Mouse (Mus musculus) lung, postnatal 0 days (tissue): Measurements from ENCODE around the gene Gp9. TPM values are rescaled to one million over a fixed set of nuclear protein-coding genes. Genes with fewer than 3 reads are reported as not detected.
A peak's percentile ranks its signal among the peaks of the same experiment; 100 is the strongest.

Experiments
- ATAC-seq: fragments of 200-750 bp; cut with Nextera tagmentation; 2 replicates; pipeline ENCODE4 v1.8.0; 2017; ENCODE audit warnings: moderate library complexity
- DNase-seq: peaks from one replicate; pipeline ENCODE4 v3.0.0-alpha.2; 2016; ENCODE audit warnings: low spot score
- H3K27ac ChIP-seq: fragments of 300-500 bp; sonication (generic); 2 replicates; pipeline ENCODE4 v1.5.1; 2014; ENCODE audit warnings: antibody characterized with exemption, mild to moderate bottlenecking, low read length, mixed read lengths
- H3K27me3 ChIP-seq: fragments of 300-500 bp; sonication (generic); replicated peaks from 2 replicates; pipeline ENCODE4 v1.6.1; 2014; ENCODE audit warnings: low read length, mixed read lengths; ENCODE audit not compliant: insufficient read depth
- H3K36me3 ChIP-seq: fragments of 300-500 bp; sonication (generic); 2 replicates; pipeline ENCODE4 v1.6.1; 2014; ENCODE audit warnings: low read length, mixed read lengths; ENCODE audit not compliant: insufficient read depth
- H3K4me1 ChIP-seq: fragments of 300-500 bp; sonication (generic); 2 replicates; pipeline ENCODE4 v1.6.1; 2014; ENCODE audit warnings: antibody characterized with exemption, low read depth, low read length, mixed read lengths; ENCODE audit not compliant: insufficient read depth
- H3K4me2 ChIP-seq: fragments of 300-500 bp; sonication (generic); replicated peaks from 2 replicates; pipeline ENCODE4 v1.6.1; 2014; ENCODE audit warnings: low read depth, mild to moderate bottlenecking, low read length, moderate library complexity, mixed read lengths
- H3K4me3 ChIP-seq: fragments of 300-500 bp; sonication (generic); 2 replicates; pipeline ENCODE4 v1.5.1; 2014; ENCODE audit warnings: low read depth, low read length
- H3K9ac ChIP-seq: fragments of 300-500 bp; sonication (generic); replicated peaks from 2 replicates; pipeline ENCODE4 v1.6.1; 2014; ENCODE audit warnings: low read depth, mild to moderate bottlenecking
- H3K9me3 ChIP-seq: fragments of 300-500 bp; sonication (generic); 2 replicates; pipeline ENCODE4 v1.6.1; 2016; ENCODE audit warnings: low read length, mixed read lengths
- CTCF ChIP-seq: IDR thresholded peaks from 2 replicates; pipeline ENCODE4 v1.5.1; 2016; ENCODE audit warnings: antibody characterized with exemption, mild to moderate bottlenecking
- EP300 ChIP-seq: IDR thresholded peaks from 2 replicates; pipeline ENCODE4 v1.6.1; 2016; ENCODE audit warnings: antibody characterized with exemption, mild to moderate bottlenecking, control low read depth
- WGBS: fragments of 180-500 bp; shearing (Covaris S2); extraction: QIAGEN DNeasy Blood & Tissue Kit; methylation state at CpG from one replicate; pipeline ENCODE4 v1.1.7; 2014; 5-methylcytosine and 5-hydroxymethylcytosine counted together
- polyA plus RNA-seq: library from polyadenylated mRNA; unstranded; fragments of >200 nt; fragmentation: Nextera tagmentation; extraction: Ambion mirVana; gene quantifications from 2 replicates; pipeline ENCODE4 v1.2.1, GENCODE M21; 2015

Gene Gp9
- polyA plus RNA-seq, 1 experiment from 2014 or later = 8.3 TPM

- Histone ChIP-seq H3K4me2 (no peak overlapping the region), H3K4me1 (peaks cover 6% of the 10 kb centered on the region; the same call in 1 of the 2 replicates), H3K9me3 (no peaks in the 10 kb centered on the region), H3K9ac (no peak overlapping the region), H3K36me3 (no peaks in the 10 kb centered on the region), H3K27ac (no peak overlapping the region), H3K4me3 (no peak overlapping the region), H3K27me3 (no peaks in the 10 kb centered on the region)
- TF ChIP-seq CTCF (no peak), EP300 (no peak)
- ATAC-seq (no peak), DNase-seq (no peak)
- 73% methylated on average over 7 of the region's 7 CpGs for WGBS
These were observed 27.0 kb downstream of the Gp9 start for GRCm38 (mm10) chr6:87804886-87805285.

- 87% methylated on average over 7 of the region's 7 CpGs for WGBS
- H3K9me3 ChIP-seq = no peaks in the 10 kb centered on the region
- H3K4me1 ChIP-seq = peaks cover 6% of the 10 kb centered on the region; the same call in 1 of the 2 replicates
- no peaks in the 10 kb centered on the region for H3K36me3 ChIP-seq
- TF ChIP-seq CTCF (no peak), EP300 (no peak)
- no peak overlapping the region for H3K27ac ChIP-seq
- ATAC-seq (no peak), DNase-seq (no peak)
- no peak overlapping the region for H3K4me3 ChIP-seq
- H3K27me3 ChIP-seq = no peaks in the 10 kb centered on the region
- H3K9ac ChIP-seq = no peak overlapping the region
- no peak overlapping the region for H3K4me2 ChIP-seq
These were observed 27.6 kb downstream of the Gp9 start for GRCm38 (mm10) chr6:87805448-87805847.

- 46% methylated on average over 2 of the region's 2 CpGs for WGBS
- Histone ChIP-seq H3K4me2 (no peak overlapping the region), H3K9ac (no peak overlapping the region), H3K36me3 (no peaks in the 10 kb centered on the region), H3K27me3 (no peaks in the 10 kb centered on the region), H3K4me1 (peaks cover 6% of the 10 kb centered on the region; the same call in 1 of the 2 replicates), H3K27ac (no peak overlapping the region), H3K9me3 (no peaks in the 10 kb centered on the region), H3K4me3 (no peak overlapping the region)
- ATAC-seq (peak; percentile 37; the same call in 1 of the 2 replicates), DNase-seq (peak; percentile 47)
- TF ChIP-seq CTCF (peak; percentile 50), EP300 (no peak)
These were observed 28.2 kb downstream of the Gp9 start for GRCm38 (mm10) chr6:87806028-87806427.

GRCm38 (mm10) chr6:87806857-87807256 lies 29.0 kb downstream of the Gp9 start:
- TF ChIP-seq EP300 = no peak
- no peak; the same call in 1 of the 2 replicates for TF ChIP-seq CTCF
- Histone ChIP-seq H3K4me3 (no peak overlapping the region), H3K36me3 (no peaks in the 10 kb centered on the region), H3K27ac (no peak overlapping the region), H3K27me3 (no peaks in the 10 kb centered on the region), H3K4me1 (peaks cover 6% of the 10 kb centered on the region; the same call in 1 of the 2 replicates), H3K9ac (no peak overlapping the region), H3K9me3 (no peaks in the 10 kb centered on the region), H3K4me2 (no peak overlapping the region)
- ATAC-seq = no peak
- 40% methylated on average over 2 of the region's 2 CpGs for WGBS
- no peak for DNase-seq

GRCm38 (mm10) chr6:87807735-87808440 lies 30.0 kb downstream of the Gp9 start:
- peaks cover 6% of the 10 kb centered on the region; the same call in 1 of the 2 replicates for H3K4me1 ChIP-seq
- H3K27me3 ChIP-seq = no peaks in the 10 kb centered on the region
- H3K9me3 ChIP-seq = no peaks in the 10 kb centered on the region
- TF ChIP-seq CTCF (no peak), EP300 (no peak)
- no peak overlapping the region for H3K4me3 ChIP-seq
- no peak overlapping the region for H3K9ac ChIP-seq
- 76% methylated on average over 4 of the region's 4 CpGs for WGBS
- DNase-seq = no peak
- no peak overlapping the region for H3K27ac ChIP-seq
- H3K36me3 ChIP-seq = no peaks in the 10 kb centered on the region
- H3K4me2 ChIP-seq = no peak overlapping the region
- ATAC-seq = no peak

- Histone ChIP-seq H3K4me3 (no peak overlapping the region), H3K9me3 (no peaks in the 10 kb centered on the region), H3K27ac (no peak overlapping the region), H3K4me1 (peaks cover 6% of the 10 kb centered on the region; the same call in 1 of the 2 replicates), H3K27me3 (no peaks in the 10 kb centered on the region), H3K36me3 (no peaks in the 10 kb centered on the region), H3K9ac (no peak overlapping the region), H3K4me2 (no peak overlapping the region)
- no peak for DNase-seq
- no peak for ATAC-seq
- TF ChIP-seq CTCF (no peak), EP300 (no peak)
- 81% methylated on average over 3 of the region's 3 CpGs for WGBS
These were observed 30.6 kb downstream of the Gp9 start for GRCm38 (mm10) chr6:87808521-87808920.
